Comparison of ENCODE assay signal across 12 mouse cellular contexts in the genomic region with DNA sequence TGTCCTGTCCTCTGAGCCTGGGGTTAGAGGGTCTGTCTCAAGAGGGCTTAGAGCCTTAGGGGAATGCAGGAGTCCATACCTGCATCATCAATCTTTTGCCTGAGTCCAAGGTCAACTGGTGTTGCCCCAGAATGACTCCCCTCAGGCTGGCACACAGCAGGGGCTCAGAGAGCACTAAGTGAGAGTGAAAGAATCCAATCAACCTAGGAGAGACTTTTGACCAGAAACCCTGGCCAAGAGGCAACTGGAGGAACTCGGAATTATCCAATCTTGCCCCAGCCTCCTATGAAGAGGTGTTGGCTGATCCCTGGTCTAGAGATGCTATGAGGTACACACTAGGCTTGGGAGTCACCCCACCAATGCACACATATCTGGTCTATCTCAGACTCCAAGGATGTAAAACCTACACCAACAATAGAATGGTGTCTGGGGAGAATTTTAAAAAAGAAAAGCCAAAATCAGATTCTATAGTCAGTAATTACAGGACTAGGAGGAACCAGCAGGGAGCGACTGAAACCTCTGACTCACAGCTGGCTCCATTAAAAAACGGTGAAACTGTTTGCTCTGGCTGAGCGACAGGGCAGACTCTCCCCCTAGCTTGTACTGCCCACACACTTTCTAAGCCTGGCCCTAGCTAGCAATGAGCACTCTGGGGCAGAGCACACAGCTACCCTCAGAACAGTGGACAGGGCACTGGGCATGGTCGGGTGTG. TPM values are rescaled to one million over a fixed set of nuclear protein-coding genes. Genes with fewer than 3 reads are reported as not detected.
DNase-seq lines count a peak whose midpoint lies in the region; ATAC-seq and TF ChIP-seq lines count a peak whose summit lies in the region.
"Had no signal": no experiment of that assay in that cellular context is flagged by ENCODE, and none has a peak within 500 bp of the region (broad histone marks: within the 10 kb centered on the region; RNA-seq: fewer than 3 reads in every experiment).

No protein-coding gene starts in this region.

- H3K4me3 ChIP-seq in heart, embryonic 11.5 days (ENCODE audit: low read depth, low read length), result no peak overlapping the region
- H3K4me3 ChIP-seq in lung, postnatal 0 days (ENCODE audit: low read depth, low read length), result no peak overlapping the region
- H3K4me3 ChIP-seq in stomach, embryonic 14.5 days (ENCODE audit: low read depth, low read length), result no peak overlapping the region

- H3K4me1 ChIP-seq in heart, embryonic 11.5 days (ENCODE audit: control insufficient read depth, insufficient read depth, low read length), result peaks cover 54% of the 10 kb centered on the region
- H3K4me1 ChIP-seq in lung, postnatal 0 days (ENCODE audit: insufficient read depth, low read depth, low read length), result peaks cover 29% of the 10 kb centered on the region
- peaks cover 49% of the 10 kb centered on the region for H3K4me1 ChIP-seq in stomach, embryonic 14.5 days (ENCODE audit: control insufficient read depth, insufficient read depth, low read length)

- no peaks in the 10 kb centered on the region for H3K36me3 ChIP-seq in heart, embryonic 11.5 days (ENCODE audit: control insufficient read depth, insufficient read depth, low read length)
- 0 out of 2 replicates have a peak, but pooled peaks cover 5% of the 10 kb centered on the region for H3K36me3 ChIP-seq in lung, postnatal 0 days (ENCODE audit: insufficient read depth, low read length)
- no peaks in the 10 kb centered on the region; the same call in 1 of the 2 replicates for H3K36me3 ChIP-seq in stomach, embryonic 14.5 days (ENCODE audit: control insufficient read depth, insufficient read depth, low read length)

- ATAC-seq in heart, embryonic 11.5 days (replicated peaks; ENCODE audit: insufficient number of reproducible peaks, low FRiP score, low TSS enrichment), result no peak
- ATAC-seq in lung, postnatal 0 days, result peak; percentile 45
- no peak for ATAC-seq in stomach, embryonic 14.5 days (ENCODE audit: insufficient number of reproducible peaks, insufficient read depth, low FRiP score, low read depth)

- no peak for DNase-seq in heart, postnatal 10 days
- peak; percentile 64 for DNase-seq in lung, postnatal 0 days (ENCODE audit: low spot score)
- DNase-seq in lung, postnatal 10 days, result no peak
- peak; percentile 84 for DNase-seq in fibroblast of lung, adult 2 months (ENCODE audit: low read depth)
- no peak for DNase-seq in right cerebral cortex, postnatal 10 days (ENCODE audit: low spot score in 2 of 2)
- no peak for DNase-seq in cerebellum, adult 11 months
- DNase-seq: cerebellum, postnatal 25 days; gastrocnemius, postnatal 25 days; thymus, postnatal 25 days had no signal

- no peak overlapping the region; the same call in 1 of the 2 replicates for H3K9ac ChIP-seq in heart, embryonic 11.5 days (ENCODE audit: low read depth, low read length)
- no peak overlapping the region for H3K9ac ChIP-seq in lung, postnatal 0 days (replicated peaks; ENCODE audit: low read depth)
- no peak overlapping the region for H3K9ac ChIP-seq in stomach, embryonic 14.5 days (replicated peaks; ENCODE audit: low read depth, low read length)
- H3K9ac ChIP-seq: liver, embryonic 14.5 days had no signal

- H3K27me3 ChIP-seq in heart, embryonic 11.5 days (ENCODE audit: control insufficient read depth, insufficient read depth, low read length), result no peaks in the 10 kb centered on the region
- H3K27me3 ChIP-seq in lung, postnatal 0 days (replicated peaks; ENCODE audit: insufficient read depth, low read length), result no peaks in the 10 kb centered on the region
- no peaks in the 10 kb centered on the region for H3K27me3 ChIP-seq in stomach, embryonic 14.5 days (ENCODE audit: control insufficient read depth, insufficient read depth, low read length)

- TF ChIP-seq CTCF in lung, postnatal 0 days (IDR thresholded peaks at IDR 0.05), result peak; percentile 40; the same call in 1 of the 2 replicates

- H3K27ac ChIP-seq in heart, embryonic 11.5 days (ENCODE audit: low read depth, low read length), result peak overlapping the region; percentile 46; the same call in 1 of the 2 replicates
- peak overlapping the region; percentile 86 for H3K27ac ChIP-seq in lung, postnatal 0 days (ENCODE audit: low read length)
- peak overlapping the region; percentile 61; the same call in 1 of the 2 replicates for H3K27ac ChIP-seq in stomach, embryonic 14.5 days (ENCODE audit: low read length)
- H3K27ac ChIP-seq: liver, embryonic 14.5 days had no signal

- WGBS in heart, embryonic 11.5 days (ENCODE audit: insufficient replicate concordance), result 55% methylated on average over 5 of the region's 5 CpGs
- 42% methylated on average over 5 of the region's 5 CpGs for WGBS in lung, postnatal 0 days
- WGBS in stomach, embryonic 14.5 days, result 37% methylated on average over 5 of the region's 5 CpGs

- intact Hi-C loops in heart, postnatal 10 days (cut with DNase I), result no loop called here

- H3K4me2 ChIP-seq in heart, embryonic 11.5 days, result no peak overlapping the region
- no peak overlapping the region for H3K4me2 ChIP-seq in lung, postnatal 0 days (replicated peaks; ENCODE audit: low read depth, low read length)
- no peak overlapping the region for H3K4me2 ChIP-seq in stomach, embryonic 14.5 days (replicated peaks; ENCODE audit: low read depth, low read length)

- TF ChIP-seq EP300 in lung, postnatal 0 days (IDR thresholded peaks at IDR 0.05), result no peak

- H3K9me3 ChIP-seq in heart, embryonic 11.5 days (replicated peaks; ENCODE audit: control insufficient read depth, low read length), result no peaks in the 10 kb centered on the region
- H3K9me3 ChIP-seq in lung, postnatal 0 days (ENCODE audit: low read length), result no peaks in the 10 kb centered on the region
- H3K9me3 ChIP-seq in stomach, embryonic 14.5 days (ENCODE audit: control insufficient read depth, low read depth, low read length), result no peaks in the 10 kb centered on the region

RNA-seq across cellular contexts. Expression of gene Actn4, which starts 31.7 kb away (rescaled TPM):
- 227 and 262 TPM in 2 replicates for polyA plus RNA-seq in heart, embryonic 11.5 days (2014; fragmentation: Nextera tagmentation; extraction: Ambion mirVana)
- 100 to 1,000 TPM; 173 to 174 TPM for total RNA-seq in heart, postnatal 10 days (2021)
- 202 and 218 TPM in 2 replicates for polyA plus RNA-seq in lung, postnatal 0 days (2015; fragmentation: Nextera tagmentation; extraction: Ambion mirVana)
- 272 and 280 TPM in 2 replicates for polyA plus RNA-seq in stomach, embryonic 14.5 days (2014; fragmentation: Nextera tagmentation; extraction: Ambion mirVana)

RNA-seq across cellular contexts. Expression of gene Capn12, which starts 49.3 kb away (rescaled TPM):
- 0.46 and 0.70 TPM in 2 replicates for polyA plus RNA-seq in heart, embryonic 11.5 days (2014; fragmentation: Nextera tagmentation; extraction: Ambion mirVana)
- under 1 TPM; 0.26 to 0.47 TPM for total RNA-seq in heart, postnatal 10 days (2021)
- polyA plus RNA-seq in lung, postnatal 0 days (2015; fragmentation: Nextera tagmentation; extraction: Ambion mirVana), result 0.27 and 0.33 TPM in 2 replicates
- polyA plus RNA-seq in stomach, embryonic 14.5 days (2014; fragmentation: Nextera tagmentation; extraction: Ambion mirVana), result 0.67 and 1.1 TPM in 2 replicates

RNA-seq across cellular contexts. Expression of gene Eif3k, which starts 51.2 kb away (rescaled TPM):
- 278 and 286 TPM in 2 replicates for polyA plus RNA-seq in heart, embryonic 11.5 days (2014; fragmentation: Nextera tagmentation; extraction: Ambion mirVana)
- 100 to 1,000 TPM; 185 to 188 TPM for total RNA-seq in heart, postnatal 10 days (2021)
- 287 and 294 TPM in 2 replicates for polyA plus RNA-seq in lung, postnatal 0 days (2015; fragmentation: Nextera tagmentation; extraction: Ambion mirVana)
- 413 and 444 TPM in 2 replicates for polyA plus RNA-seq in stomach, embryonic 14.5 days (2014; fragmentation: Nextera tagmentation; extraction: Ambion mirVana)

RNA-seq across cellular contexts. Expression of gene Map4k1, which starts 51.4 kb away (rescaled TPM):
- 6.8 and 6.9 TPM in 2 replicates for polyA plus RNA-seq in heart, embryonic 11.5 days (2014; fragmentation: Nextera tagmentation; extraction: Ambion mirVana)
- total RNA-seq in heart, postnatal 10 days (2021), result 1 to 10 TPM; 2.0 to 2.2 TPM
- polyA plus RNA-seq in lung, postnatal 0 days (2015; fragmentation: Nextera tagmentation; extraction: Ambion mirVana), result 2.0 and 3.5 TPM in 2 replicates
- polyA plus RNA-seq in stomach, embryonic 14.5 days (2014; fragmentation: Nextera tagmentation; extraction: Ambion mirVana), result 8.5 and 11.3 TPM in 2 replicates

Comparison
In these comparisons a context has a peak if more than half of its experiments do, and no peak if none do; other contexts are left out.
1. DNase-seq: peak in lung, postnatal 0 days (single experiment) and fibroblast of lung, adult 2 months (single experiment); none in heart, postnatal 10 days (0 of 2), lung, postnatal 10 days (single experiment), right cerebral cortex, postnatal 10 days (0 of 2) and cerebellum, adult 11 months (single experiment).
2. Peak in every context shown above with its lines, with median percentiles within 50 percentile points of each other: H3K27ac ChIP-seq.